Mouse (Mus musculus): ENCODE measurements at regions not wholly inside any gene's neighbourhood (a gene's known extent, or its start where the extent isn't known, plus 50 kb on each side); places are given as distances from the start of the nearest gene placed in this dataset.

DNA sequence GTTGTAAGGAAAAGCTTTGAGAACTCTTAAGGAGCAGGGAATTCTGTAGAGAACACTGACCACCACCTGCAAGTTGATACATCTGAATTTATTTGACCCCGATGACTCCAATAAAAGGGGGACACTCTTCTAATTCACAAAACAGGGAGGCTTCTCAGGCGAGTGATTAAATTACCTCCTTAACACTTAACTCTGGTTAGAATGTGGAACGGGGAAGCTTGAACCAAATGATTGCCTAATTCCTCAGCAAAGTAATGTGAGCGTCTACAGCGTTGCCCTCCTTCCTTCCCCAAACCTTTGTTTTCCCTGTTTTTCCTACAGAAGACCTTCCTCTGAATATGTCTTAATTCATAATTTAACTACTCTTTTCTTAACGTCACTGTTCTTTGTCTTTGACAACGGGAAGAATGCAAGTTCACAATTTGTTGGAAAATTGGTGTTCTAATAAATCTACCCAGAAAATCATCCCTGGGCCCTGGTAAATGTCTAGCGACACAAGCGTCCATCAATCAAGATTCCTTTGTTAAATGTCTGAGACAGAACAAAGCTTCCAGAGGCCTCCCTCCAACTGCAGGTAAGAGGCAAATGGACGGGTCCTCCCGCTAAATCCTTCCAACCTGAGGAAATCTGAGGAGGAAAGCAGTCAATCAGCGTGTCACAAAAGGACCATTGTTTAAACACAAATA, 236.8 kb upstream of the Gpc5 start:
- intact Hi-C loops (cut with DNase I): no loop called here

DNA sequence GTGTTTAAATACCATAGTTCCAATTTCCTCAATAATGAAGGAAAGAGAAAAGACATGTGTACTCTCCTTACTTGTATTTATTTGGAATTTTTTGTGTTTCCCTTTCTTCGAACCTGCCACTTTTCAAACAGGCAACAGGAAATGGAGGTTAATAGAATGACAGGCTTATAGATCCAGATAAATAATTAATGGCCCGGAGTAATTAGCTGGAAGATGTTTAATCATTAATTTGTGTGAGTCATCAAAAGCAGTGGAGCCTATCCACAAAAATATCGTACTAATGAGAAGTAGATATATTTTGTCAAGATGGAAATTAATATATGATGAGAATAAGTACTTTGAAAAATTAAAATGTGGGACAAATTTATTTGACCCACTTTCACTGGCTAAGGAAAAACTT, 236.3 kb upstream of the Gpc5 start:
- DNase-seq (ENCODE audit: low spot score in 2 of 2): no peak
- intact Hi-C loops (cut with DNase I): no loop called here

More for the DNA sequence above, 236.8 kb upstream of the Gpc5 start:
- DNase-seq (ENCODE audit: low spot score in 2 of 2): no peak

DNA sequence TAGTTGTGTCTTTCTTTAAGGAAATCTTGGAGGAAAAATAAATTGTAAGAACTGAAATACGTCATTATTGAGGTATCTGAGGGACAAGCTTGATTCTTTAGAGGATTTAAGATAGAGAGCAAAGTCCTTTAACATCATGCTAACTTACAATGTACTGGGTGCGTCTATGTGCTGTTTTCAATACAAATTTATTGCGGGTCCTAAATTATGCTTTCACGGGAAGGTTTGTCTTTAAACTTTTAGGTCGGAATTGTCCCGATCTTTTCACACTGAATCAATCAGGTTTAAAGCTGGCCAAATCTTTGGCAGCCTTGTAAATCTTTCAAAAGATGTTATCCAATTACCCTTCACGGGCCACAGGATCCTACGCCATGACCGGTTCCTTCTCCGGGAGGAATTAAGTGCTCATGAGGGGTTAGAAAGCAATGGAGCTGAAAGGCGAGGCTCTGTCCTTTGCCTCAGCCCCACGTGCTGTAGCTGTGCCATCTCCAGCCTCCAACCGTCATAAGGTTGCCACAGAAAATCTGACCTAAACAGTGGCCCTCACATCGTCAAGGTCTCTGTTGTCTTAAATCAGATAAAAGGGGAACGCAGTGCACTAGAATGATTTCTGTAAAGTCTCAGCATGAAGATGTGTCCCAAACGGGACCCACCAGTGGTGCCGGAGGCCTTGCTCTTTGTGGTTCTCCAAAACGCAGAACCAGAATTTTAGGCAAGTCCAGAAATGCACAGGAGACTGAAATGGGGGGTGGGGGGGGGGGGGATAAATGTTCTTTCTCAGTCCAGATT, 235.6 kb upstream of the Gpc5 start:
- intact Hi-C loops (cut with DNase I): no loop called here

DNA sequence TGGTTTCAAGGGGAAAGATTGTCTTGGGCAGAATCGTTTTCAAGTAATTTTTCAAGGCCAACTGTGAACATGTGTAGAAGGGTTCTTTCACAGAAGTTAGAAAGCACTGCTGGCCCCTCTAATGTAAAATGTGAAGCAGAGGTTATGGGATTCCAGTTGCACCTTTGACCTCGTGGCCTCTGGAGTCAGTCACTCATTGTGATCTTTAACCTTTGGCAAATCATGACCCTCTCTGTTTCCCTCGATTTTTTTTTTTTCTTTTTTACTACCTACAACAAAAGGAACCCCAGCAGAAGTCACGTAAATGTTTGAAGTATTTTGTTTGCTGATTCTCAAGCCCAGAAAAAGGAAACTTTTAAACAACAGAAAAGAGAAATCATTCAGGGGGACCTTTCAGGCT, 234.8 kb upstream of the Gpc5 start:
- no peak for DNase-seq (ENCODE audit: low spot score in 2 of 2)
- intact Hi-C loops (cut with DNase I): no loop called here

More for the DNA sequence above, 235.6 kb upstream of the Gpc5 start:
- no peak for DNase-seq (ENCODE audit: low spot score in 2 of 2)

DNA sequence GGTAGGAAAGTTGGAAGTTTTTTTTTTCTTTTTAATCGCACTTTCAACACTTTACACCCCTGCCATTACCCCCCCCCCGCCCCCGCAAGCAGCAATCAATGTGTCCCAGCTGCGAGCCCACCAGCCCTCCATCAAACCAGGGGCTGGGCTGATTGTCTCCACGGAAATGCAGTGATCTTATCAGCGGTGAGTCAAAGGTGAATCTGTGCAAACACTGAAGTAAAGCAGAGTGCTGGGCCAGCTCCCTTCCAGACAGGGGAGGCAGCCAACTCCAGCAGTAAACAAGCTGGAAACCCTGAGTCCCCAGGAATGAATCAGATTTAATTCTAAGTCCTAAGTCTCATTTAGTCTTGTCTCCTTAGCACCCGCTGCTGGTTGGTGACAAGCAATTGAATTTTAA, 234.3 kb upstream of the Gpc5 start:
- no peak for DNase-seq (ENCODE audit: low spot score in 2 of 2)
- intact Hi-C loops (cut with DNase I): no loop called here

DNA sequence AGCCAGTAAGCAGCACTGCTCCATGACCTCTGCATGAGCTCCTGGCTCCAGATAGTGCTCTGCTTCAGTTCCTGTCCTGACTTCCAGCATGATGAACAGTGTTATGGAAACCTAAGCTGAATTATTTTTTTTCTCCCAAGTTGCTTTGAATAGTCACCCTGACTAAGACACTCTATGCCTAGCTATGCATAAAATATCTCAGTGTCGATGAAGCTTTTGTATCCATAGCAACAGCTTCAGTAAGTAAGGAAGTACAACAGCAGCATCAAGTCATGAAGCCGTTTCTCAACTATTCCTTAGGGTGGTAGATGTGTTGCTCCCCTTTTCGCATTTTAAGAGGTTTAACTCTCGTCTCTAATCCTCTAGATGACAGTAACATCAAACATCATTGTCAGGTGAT, 228.4 kb upstream of the Gpc5 start:
- no peak for DNase-seq (ENCODE audit: low spot score in 2 of 2)
- intact Hi-C loops (cut with DNase I): no loop called here

DNA sequence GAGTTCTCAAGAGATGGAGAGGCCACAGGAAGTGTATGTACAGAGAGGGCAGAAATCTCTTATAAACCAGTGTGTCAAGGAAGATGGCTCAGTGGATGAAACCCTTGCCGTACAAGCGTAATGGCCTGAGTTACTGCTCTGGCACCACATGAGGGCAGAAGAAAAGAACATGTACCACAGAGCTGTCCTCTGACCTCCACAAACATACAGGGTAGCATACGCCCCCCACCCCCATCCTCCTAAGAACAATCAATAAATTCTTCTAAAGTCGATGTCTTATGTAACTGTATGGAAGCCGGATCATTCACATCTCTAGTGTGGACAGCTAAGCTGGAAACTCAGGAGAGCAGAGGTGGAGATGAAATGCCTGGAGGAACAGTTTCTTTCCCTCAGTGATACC, 227.9 kb upstream of the Gpc5 start:
- DNase-seq (ENCODE audit: low spot score in 2 of 2): no peak
- intact Hi-C loops (cut with DNase I): no loop called here

DNA sequence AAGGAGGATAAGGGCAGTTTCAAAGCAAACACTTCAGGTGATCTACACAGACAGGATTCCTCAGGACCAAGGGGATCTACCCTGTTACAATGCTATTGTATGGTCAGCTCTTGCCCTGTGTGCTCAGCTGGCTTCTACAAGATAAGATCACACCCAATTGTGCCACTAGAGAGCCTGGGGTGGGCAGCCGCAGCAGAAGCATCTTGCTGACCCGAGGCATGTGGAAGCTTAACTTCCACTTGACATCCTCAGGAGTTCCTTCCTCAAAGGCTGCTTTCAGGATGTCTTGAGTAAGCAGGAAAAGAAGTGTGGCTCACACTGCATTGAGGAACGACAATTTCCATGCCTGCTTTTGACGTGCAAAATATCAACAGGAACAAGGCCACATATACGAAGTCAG, 222.8 kb upstream of the Gpc5 start:
- intact Hi-C loops (cut with DNase I): no loop called here
- no peak for DNase-seq (ENCODE audit: low spot score in 2 of 2)

DNA sequence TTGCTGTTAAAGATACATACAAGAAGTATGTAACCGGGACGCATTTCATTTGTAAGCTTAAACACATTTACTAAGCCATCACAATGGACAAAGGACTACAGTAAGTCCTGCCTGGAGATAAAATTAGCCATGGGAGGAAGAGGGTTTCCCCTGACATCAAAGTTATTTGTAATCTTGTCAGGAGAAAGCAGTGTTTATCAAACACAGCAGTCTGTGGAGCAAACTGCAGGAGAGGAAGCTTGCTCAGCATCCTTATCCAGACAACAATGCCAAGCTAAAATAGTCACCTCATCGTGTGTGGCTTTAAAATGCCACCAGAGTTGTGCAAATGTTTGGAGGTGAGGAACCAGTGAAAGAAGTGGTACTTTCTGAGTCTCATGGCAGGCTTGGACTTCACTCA, 216.9 kb upstream of the Gpc5 start:
- intact Hi-C loops (cut with DNase I): no loop called here
- DNase-seq (ENCODE audit: low spot score in 2 of 2): no peak

DNA sequence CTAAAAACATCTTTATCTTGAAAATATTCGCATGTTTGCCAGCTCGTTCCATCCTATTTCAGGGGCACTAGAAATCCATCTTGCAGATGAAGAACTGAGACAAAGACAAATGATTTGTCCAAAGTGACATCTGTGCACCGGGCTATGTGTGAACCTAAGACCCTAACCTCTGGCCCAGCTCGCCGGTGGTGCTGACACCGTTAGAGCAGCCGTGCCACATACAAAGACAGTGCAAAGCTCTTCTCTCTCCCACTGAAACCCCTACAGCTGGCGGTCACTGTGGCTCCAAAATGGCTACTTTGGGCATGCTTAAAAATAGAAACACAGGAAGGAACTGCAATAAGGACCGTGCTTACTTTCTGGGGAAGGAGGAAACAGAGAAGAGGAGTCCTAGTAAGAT, 215.6 kb upstream of the Gpc5 start:
- DNase-seq (ENCODE audit: low spot score in 2 of 2): no peak
- intact Hi-C loops (cut with DNase I): no loop called here

DNA sequence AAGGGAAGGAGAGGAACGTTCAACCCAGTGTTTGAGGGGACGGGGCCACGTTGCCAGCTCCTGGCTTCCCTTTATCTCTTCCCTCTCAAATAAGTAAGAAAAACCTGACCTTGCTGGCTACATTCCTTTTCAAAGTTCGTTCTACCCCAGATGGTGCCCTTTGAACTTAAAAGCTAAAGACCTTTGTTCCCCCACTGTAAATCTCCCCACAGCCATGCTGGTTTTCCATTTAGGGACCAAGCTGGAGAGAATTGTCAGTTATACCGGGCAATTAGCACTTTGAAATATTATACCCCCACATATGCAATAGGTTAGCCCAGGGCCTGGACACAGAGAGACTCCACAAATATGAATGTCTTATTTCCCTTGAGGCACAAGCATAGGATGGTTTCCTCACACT, 214.5 kb upstream of the Gpc5 start:
- intact Hi-C loops (cut with DNase I): no loop called here
- DNase-seq (ENCODE audit: low spot score in 2 of 2): no peak

DNA sequence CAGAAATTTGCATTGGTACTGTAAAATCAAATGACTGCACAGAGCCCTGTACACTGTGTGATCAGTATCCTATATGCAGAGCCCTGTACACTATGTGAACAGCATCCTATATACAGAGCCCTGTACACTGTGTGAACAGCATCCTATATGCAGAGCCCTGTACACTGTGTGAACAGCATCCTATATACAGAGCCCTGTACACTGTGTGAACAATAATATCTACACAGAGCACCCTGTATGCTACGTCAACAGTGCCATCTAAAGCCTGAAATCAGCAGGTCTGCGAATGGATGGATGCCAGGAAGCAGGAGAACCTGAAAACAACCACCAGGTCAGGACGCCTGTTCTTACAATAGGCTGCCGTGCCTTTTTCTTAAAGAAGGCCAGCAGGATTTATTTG, 211.7 kb upstream of the Gpc5 start:
- DNase-seq (ENCODE audit: low spot score in 2 of 2): no peak
- intact Hi-C loops (cut with DNase I): no loop called here

DNA sequence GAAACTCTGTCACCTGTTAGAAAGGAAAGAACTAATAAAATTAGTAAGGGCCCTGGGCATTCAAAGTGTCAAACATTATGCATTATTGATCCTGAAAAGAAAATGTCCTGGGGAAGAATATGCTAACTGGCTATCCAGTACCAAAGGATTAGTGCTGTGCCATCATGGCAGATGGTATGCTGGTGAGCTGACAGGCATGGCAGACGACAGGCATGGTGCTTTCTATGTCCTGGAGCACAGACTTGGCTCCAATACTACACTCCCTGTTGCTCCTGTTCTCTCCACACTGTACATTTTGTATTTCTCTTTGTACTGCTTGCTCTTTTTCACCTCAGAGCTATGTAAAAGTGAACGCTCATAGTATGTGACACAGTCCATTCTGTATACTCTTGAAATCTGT, 187.9 kb upstream of the Gpc5 start:
- intact Hi-C loops (cut with DNase I): no loop called here
- no peak for DNase-seq (ENCODE audit: low spot score in 2 of 2)

DNA sequence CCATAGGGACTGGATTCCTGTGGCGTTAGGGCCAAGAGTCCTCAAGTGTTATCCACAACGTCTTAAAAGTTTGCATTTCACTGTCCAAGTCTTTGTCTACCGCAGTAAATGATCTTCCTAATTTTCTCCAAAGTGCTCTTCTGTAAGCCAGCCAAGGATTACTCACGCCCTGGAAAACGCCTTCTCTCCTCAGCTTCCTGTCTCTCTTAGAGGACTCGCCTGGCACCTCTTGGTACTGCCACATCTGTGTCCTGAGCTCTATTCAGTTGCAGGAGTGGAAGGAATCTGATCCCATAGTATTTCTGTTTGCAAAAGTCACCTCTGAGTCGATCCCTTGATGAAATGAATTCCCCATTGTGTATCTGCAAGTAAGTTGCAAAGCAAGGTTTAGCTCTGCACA, 179.7 kb upstream of the Gpc5 start:
- DNase-seq (ENCODE audit: low spot score in 2 of 2): peak in 1 of 2 experiments; percentile 5
- intact Hi-C loops (cut with DNase I): no loop called here

DNA sequence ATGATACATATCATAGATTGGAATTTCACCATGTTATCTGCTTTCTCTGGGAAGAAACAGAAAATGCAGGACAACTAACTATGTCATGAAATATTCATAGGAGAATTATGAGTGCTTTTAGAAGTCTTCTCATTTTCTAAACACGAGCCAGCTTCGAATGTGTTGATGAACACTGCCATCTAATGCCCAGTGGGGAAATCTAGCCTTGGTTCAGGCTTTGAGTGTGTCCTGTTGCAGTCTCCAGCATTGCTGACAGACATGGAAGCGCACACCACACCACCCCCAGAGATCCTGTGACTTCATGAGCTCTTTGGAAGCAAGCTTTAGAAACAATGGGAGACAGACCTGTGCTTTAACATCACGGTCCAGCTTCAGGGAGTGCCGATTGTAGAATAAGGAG, 178.8 kb upstream of the Gpc5 start:
- intact Hi-C loops (cut with DNase I): loop anchor here (1.0 kb wide), 1 partner anchor 59 kb away; no protein-coding TSS in a partner anchor
- DNase-seq (ENCODE audit: low spot score in 2 of 2): peak; percentile 9 to 39

DNA sequence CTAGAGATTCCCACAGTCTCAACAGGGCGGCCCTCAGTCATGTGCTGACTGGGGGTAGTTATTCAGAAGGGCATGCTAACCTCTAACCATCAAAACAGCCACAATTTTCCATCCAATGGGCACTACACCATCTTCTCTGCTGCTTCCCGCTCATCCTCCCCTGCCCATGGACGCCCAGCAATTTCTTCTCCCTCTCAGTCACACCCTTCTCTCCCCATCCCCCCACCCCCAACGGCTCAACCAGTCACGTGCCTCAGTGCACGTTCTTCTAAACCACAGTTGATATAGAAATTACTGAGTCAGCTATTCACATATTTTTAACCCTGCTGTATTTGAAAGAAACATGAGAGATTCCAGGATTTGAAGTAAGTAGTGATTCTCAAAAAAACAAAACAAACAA, 146.3 kb upstream of the Gpc5 start:
- intact Hi-C loops (cut with DNase I): no loop called here

DNA sequence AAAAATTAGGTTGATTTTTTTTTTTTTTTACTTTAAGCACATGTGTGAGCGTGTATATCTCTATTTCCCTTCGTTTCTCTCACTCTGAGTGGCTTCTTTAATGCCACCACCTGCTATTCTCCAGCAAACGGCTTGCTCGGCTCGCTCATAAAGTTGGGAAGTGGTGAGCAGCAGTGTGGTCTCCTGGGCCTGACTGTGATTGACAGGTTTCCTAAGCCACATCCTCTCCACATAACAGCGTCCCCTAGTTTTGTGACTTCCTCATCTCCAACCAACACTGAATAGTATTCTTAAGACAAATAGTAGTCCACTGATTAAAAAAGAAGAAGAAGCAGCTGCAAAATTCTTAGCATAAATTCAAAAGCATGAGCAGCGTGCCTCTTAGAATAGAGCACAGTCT, 145.7 kb upstream of the Gpc5 start:
- intact Hi-C loops (cut with DNase I): no loop called here

More for the DNA sequence above, 146.3 kb upstream of the Gpc5 start:
- no peak for DNase-seq (ENCODE audit: low spot score in 2 of 2)

DNA sequence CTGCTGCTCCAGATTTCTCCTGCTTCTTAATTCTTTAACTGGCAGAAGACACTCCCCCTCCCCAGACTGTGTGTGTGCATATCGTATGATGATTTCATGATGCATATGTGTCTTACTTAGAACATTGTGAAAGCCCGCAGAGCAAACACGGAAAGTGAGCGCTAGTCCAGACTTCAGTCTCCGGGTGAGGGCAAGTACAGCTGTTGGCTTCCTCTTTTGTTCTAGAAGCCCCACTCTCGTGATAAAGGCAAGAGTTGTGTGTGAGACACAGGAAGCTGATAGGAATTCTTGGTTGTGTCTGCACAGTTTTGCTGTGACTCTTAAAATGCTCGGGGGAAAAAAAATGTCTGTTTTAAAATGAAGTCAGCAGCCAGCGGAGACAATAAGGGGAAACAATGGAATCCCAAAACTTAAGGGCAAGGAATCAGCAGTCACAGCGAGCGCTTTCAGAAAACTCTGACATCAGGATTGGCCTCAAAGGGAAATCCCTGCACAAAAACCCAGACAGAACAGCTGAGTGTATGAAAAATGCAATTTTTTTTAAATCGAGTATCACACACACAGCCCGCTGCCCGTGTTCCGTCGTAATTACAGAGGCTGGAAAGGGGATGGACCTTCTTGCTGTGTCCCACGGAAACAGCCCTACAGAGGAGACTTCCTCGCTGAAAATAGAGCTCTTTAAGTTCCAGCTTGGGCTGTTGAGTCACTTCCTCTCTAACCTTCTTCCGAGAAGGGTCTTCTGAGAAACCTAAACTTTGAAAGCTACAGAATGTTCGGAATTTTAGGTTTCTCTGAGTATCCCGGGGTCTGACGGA, 143.5 kb upstream of the Gpc5 start:
- intact Hi-C loops (cut with DNase I): no loop called here
- DNase-seq (ENCODE audit: low spot score in 2 of 2): no peak

More for the DNA sequence above, 145.7 kb upstream of the Gpc5 start:
- DNase-seq (ENCODE audit: low spot score in 2 of 2): no peak

DNA sequence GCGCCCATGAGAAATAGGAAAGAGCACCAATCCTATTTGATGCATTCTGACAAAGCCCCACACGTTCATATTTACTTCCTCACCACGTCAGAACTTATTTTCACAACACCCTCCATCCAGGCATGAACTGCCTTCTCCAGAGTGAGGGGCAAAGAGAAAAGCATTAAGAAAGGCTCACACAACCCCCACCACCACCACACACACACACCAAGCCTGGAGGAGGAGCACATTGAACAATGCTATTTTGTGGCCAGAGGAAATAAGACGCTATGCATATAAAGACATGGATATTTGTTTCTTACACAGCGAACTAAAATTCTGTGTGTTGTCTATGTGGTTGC, 142.9 kb upstream of the Gpc5 start:
- DNase-seq (ENCODE audit: low spot score in 2 of 2): no peak
- intact Hi-C loops (cut with DNase I): no loop called here

DNA sequence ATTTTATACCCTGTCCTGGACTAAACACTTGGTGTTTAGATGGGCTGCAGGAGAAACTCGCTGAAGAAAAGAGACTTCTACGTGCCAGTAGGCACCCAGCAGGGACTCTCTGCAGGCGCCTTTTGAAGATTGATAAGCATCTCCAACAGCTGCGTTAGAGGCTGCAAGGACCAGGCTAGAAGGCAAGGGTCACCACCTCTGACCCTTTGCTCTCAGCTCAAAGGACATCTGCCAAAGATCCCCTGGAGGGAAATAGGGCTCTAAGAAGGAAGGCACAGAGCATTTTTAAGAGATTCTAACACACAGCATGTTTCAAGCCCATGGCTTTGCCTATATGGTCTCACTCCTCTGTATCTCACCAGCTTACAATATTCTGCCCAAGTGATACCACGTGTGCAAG, 139.7 kb upstream of the Gpc5 start:
- no peak for DNase-seq (ENCODE audit: low spot score in 2 of 2)
- intact Hi-C loops (cut with DNase I): no loop called here

Measured in left cerebral cortex, postnatal 36 days (tissue).